Mouse (Mus musculus) kidney, adult 9 months (tissue): ENCODE measurements at regions not wholly inside any gene's neighbourhood (a gene's known extent, or its start where the extent isn't known, plus 50 kb on each side); places are given as distances from the start of the nearest gene placed in this dataset.
"Not testable (repeated sequence)": the region's sequence is repeated elsewhere in the genome, so short reads cannot be mapped to it uniquely, and the experiment has no call there.

Source experiments
- DNase-seq: peaks from one replicate; pipeline ENCODE4 v3.0.0; 2022

DNA sequence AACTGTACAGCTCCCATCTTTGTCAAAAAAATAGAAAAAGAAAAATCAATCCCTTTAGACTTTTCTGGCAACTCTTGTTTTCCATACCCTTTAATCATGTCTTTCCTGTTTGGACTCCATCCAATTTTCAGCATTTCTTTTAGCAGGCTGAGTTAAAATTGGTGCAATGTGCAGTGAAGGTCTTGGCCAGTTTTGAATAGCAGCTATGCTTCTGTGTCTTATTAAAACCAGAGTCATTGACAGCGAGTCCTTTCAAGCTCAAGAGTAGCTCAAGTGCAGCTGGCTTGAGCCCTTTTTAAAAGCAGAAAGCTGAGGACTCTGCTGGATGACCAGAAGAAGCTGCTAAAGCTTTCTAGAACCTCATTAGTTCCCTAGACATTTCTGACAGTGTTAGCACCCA, 952.7 kb downstream of the Poteg start:
- no peak for DNase-seq

- DNase-seq = no peak
Observed at GRCm38 (mm10) chr8:28427544-28428135, 980.2 kb downstream of the Poteg start.

DNA sequence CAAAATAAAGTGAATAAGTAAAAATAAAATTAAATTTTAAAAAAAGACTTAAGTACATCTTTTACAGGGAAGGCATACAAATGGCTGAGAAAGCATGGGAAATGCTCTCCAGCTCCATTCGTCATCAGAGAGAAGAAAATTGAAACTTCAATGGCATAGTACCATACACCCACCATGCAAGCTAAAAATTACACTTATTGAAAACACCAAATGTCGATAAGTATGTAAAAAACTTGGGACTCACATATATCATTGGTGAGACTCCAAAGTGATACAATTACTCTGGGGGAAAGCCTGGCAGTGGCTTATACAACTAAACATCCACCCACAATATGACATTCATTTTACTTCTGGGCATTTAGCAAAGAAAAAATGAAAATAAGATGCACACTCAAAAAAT, 1025.7 kb downstream of the Poteg start:
- DNase-seq = no peak

GRCm38 (mm10) chr8:28487913-28488312, 1040.4 kb downstream of the Poteg start:
- no peak for DNase-seq

DNA sequence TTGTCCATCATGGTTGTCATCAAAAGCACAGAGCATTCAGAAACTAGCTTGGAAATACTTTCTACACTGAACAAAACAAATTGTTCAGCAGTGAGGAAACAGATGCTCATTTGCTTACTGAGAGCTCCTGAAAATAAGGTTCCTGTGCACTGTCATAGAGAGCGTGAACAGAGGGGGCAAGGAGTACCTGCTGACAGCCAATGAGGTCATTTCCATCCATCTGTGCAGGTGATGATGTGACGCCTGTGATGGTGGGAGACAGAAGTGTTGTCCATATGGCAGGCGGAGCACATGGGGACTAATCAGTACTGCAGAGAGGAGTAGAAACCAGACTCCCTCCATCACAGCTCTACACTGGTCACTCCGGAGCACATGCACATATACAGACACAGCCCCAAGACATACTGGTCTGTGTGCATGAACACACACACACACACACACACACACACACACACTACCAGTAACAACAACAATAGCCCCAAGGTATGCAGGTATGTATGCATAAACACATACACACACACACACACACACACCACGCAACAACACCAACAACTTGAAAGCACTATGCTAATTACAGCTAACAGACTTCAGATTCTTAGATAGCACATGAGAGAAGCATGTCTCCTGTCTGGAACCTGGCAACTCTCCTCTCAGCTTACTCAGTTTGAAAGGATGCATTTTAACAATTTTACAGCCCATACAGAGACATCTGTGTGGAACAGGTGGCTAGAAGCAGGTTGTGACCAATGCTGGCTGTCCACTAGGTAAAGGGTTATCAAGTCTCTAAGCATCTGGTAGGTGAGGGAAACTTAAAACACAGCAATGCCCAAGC, 1056.2 kb downstream of the Poteg start:
- no peak for DNase-seq

- DNase-seq = not testable (repeated sequence)
Observed at GRCm38 (mm10) chr8:28523506-28523905, 1076.0 kb downstream of the Poteg start.

DNA sequence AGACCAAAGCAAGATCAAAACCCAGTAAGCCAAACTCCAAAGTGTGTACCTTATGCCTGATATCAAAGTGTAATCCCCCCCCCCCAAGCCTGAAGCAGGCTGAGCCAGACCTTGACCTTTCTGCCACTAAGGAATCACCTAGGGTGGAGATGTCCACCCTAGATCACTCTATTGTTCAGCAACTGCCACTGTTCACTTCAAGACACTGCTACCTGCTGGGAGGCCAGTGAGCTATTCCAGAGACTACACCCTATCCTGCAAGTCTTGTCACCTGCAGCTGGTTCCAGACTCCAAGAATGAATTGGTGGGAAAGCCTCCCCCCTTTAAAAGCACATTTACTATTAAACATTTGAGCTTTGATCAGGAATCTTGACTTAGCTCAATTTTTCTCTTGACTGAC, 1099.8 kb downstream of the Poteg start:
- no peak for DNase-seq

- no peak for DNase-seq
Observed at GRCm38 (mm10) chr8:28559881-28560280, 1112.4 kb downstream of the Poteg start.

- DNase-seq = no peak
Observed at GRCm38 (mm10) chr8:28579250-28579651, 1131.8 kb downstream of the Poteg start.

DNA sequence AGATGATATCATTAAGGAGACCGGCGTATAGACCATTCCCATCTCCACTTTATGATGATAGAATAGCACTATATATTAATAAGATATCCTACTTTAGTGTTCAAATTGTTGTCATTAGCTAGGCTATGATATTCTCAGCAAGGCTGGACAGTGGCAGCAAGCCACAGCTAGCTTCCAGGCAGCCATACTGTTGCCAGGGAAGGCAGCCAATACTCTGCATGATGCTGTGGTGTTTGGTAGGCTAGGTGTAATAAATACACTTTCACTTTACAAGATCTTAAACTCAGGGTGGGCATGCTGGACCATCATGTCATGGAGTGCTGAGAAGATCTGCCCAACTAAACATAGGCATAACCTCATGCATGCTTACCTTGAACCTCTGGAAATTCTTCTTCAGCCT, 1133.4 kb downstream of the Poteg start:
- DNase-seq = no peak

DNA sequence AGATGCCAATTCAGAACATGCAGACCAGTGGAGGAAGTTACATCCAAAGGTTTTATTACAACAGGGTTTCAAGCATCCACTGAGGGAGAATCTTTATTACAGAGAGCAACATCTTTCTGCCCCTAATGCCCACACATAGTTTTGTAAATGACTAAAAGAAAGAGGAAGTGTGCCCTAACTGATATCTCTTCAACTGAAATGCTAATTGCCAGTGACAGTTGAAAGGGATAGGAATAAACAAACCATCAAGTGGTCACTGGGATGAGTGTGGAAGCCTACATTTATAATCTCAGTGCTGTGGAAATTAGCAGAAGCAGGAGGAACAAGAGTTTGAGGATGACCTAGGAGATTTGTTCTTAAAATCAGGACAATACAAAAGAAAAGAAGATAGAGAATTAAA, 1142.5 kb downstream of the Poteg start:
- no peak for DNase-seq

DNA sequence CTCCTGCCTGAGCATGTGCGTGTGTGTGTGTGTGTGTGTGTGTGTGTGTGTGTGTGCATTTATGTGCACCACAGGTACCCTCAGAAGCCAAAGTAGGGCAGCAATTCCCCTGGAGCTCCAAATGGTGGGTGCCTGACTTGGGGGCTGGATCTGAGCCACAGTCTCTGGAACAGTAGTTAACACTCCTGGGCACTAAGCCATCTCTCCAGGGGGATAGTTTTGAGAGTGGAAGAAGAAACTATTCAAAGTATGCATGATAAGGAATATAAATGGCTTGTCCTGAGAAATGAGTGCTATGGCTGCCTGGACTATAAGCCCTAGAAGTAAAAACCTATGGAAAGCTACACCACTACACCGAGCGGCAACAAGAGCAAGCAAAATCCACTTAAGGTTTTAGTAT, 1145.8 kb downstream of the Poteg start:
- peak; percentile 63 for DNase-seq

DNA sequence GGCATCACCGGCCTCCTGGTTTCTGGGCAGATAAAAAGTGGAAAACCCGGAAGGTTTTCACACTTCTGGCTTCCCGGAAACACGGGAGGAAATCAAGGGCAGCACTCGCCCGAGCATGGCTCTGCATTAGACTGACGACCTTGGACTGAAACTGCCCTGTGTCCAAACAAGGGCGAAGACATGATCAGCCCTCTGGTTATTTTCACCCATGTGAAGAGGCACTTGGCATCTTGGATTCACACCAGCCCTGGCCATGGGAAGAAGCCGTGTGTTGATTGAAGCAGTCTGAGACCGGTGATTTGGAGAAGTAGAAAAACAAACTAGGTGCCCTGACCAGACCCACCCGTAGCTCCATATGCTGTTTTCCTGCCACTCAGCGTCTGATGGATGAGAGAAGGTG, 1146.7 kb downstream of the Poteg start:
- peak; percentile 14 for DNase-seq

DNA sequence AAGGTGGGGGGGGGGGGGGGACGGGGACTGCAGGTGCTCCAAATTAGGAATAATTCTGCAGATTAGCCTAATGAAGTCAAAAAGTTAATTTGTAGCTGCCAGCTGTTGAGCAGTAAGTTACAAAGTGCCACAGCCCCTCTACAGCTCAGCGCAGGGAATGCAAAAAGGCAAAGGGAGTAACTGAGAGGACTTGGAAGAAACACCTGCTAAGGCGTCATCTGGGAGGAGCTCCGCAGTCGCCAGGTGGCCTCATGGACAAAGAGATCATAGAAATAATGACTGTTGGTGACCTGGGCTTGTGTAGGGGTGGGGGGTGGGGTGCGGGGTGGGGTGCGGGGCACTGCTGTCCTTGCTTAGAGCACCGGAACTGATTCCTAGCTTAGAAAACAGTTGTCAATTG, 1147.1 kb downstream of the Poteg start:
- DNase-seq = peak; percentile 18

- no peak for DNase-seq
Observed at GRCm38 (mm10) chr8:28595880-28596279, 1148.4 kb downstream of the Poteg start.
